Mouse (Mus musculus) cerebellum, adult 2 months (tissue): ENCODE data around the gene Rspry1.

Experiments used
- CTCF ChIP-seq: fragments of 200-500 bp; IDR thresholded peaks from 2 replicates; pipeline ENCODE4 v1.5.1; 2011; ENCODE audit warnings: low read depth, mild to moderate bottlenecking, control low read depth, low read length, moderate library complexity, borderline replicate concordance; ENCODE audit not compliant: insufficient read depth
- POLR2A ChIP-seq: fragments of 200-500 bp; IDR thresholded peaks from 2 replicates; pipeline ENCODE4 v1.6.1; 2011; ENCODE audit warnings: low read length, control low read depth, borderline replicate concordance; ENCODE audit not compliant: insufficient read depth

- TF ChIP-seq POLR2A, result no peak
- no peak for TF ChIP-seq CTCF
Observed at GRCm38 (mm10) chr8:94634211-94634610, 32.5 kb downstream of the Rspry1 start.
